Mouse (Mus musculus) kidney, embryonic 14.5 days (tissue): ENCODE results near the gene Ell. TPM values are rescaled to one million over a fixed set of nuclear protein-coding genes. Genes with fewer than 3 reads are reported as not detected.

ENCODE experiments used
- ATAC-seq: fragments of 200-750 bp; cut with Nextera tagmentation; 2 replicates; pipeline ENCODE4 v1.8.0; 2017; ENCODE audit warnings: moderate number of reproducible peaks, mild to moderate bottlenecking, moderate TSS enrichment, moderate library complexity; ENCODE audit not compliant: low FRiP score, low TSS enrichment
- H3K27ac ChIP-seq: fragments of 300-500 bp; sonication (generic); 2 replicates; pipeline ENCODE4 v1.5.1; 2014; ENCODE audit warnings: low read depth, mild to moderate bottlenecking, low read length, moderate library complexity, mixed read lengths
- H3K27me3 ChIP-seq: fragments of 300-500 bp; sonication (generic); 2 replicates; pipeline ENCODE4 v1.6.1; 2014; ENCODE audit warnings: mild to moderate bottlenecking, low read length; ENCODE audit not compliant: control insufficient read depth, insufficient read depth
- H3K36me3 ChIP-seq: fragments of 300-500 bp; sonication (generic); 2 replicates; pipeline ENCODE4 v1.6.1; 2014; ENCODE audit warnings: low read length, mixed read lengths; ENCODE audit not compliant: control insufficient read depth, insufficient read depth
- H3K4me1 ChIP-seq: fragments of 300-500 bp; sonication (generic); 2 replicates; pipeline ENCODE4 v1.6.1; 2014; ENCODE audit warnings: low read length, mixed read lengths; ENCODE audit not compliant: control insufficient read depth, insufficient read depth
- H3K4me2 ChIP-seq: fragments of 300-500 bp; sonication (generic); replicated peaks from 2 replicates; pipeline ENCODE4 v1.6.1; 2014; ENCODE audit warnings: low read depth, mild to moderate bottlenecking, low read length
- H3K4me3 ChIP-seq: fragments of 300-500 bp; sonication (generic); 2 replicates; pipeline ENCODE4 v1.5.1; 2014; ENCODE audit warnings: mild to moderate bottlenecking, low read length
- H3K9ac ChIP-seq: fragments of 300-500 bp; sonication (generic); 2 replicates; pipeline ENCODE4 v1.6.1; 2014; ENCODE audit warnings: low read depth, mild to moderate bottlenecking, low read length, moderate library complexity
- H3K9me3 ChIP-seq: fragments of 300-500 bp; sonication (generic); 2 replicates; pipeline ENCODE4 v1.6.1; 2016; ENCODE audit warnings: low read length; ENCODE audit not compliant: control insufficient read depth
- WGBS: fragments of 180-500 bp; shearing (Covaris S2); extraction: QIAGEN DNeasy Blood & Tissue Kit; methylation state at CpG from one replicate; pipeline ENCODE4 v1.1.7; 2014; 5-methylcytosine and 5-hydroxymethylcytosine counted together
- polyA plus RNA-seq: library from polyadenylated mRNA; unstranded; fragments of >200 nt; fragmentation: Nextera tagmentation; extraction: Ambion mirVana; gene quantifications from 2 replicates; pipeline ENCODE4 v1.2.1, GENCODE M21; 2014

Gene Ell
- polyA plus RNA-seq, 1 experiment from 2014 or later = 22.4 TPM

DNA sequence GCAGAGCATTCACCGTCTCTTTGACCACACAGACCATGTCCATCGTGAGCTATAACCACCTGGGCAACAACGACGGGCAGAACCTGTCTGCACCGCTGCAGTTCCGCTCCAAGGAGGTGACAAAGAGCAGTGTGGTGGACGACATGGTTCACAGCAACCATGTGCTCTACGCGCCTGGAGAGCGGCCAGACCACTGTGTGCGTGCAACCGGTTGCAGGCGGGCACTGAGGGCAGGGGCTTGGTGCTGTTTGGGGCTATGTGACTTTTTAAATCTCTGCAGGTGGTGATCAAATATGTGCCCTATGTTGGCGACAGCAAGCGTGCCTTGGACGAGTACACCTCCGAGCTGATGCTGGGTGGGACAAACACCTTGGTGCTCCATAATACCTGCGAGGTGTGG is 57.0 kb downstream of the Ell start:
- Histone ChIP-seq H3K27me3 (no peaks in the 10 kb centered on the region), H3K4me3 (no peak overlapping the region), H3K27ac (no peak overlapping the region), H3K9me3 (no peaks in the 10 kb centered on the region), H3K36me3 (peaks cover 30% of the 10 kb centered on the region), H3K9ac (no peak overlapping the region), H3K4me2 (no peak overlapping the region), H3K4me1 (peaks cover 67% of the 10 kb centered on the region)
- ATAC-seq = no peak
- WGBS = 90% methylated on average over 18 of the region's 18 CpGs

DNA sequence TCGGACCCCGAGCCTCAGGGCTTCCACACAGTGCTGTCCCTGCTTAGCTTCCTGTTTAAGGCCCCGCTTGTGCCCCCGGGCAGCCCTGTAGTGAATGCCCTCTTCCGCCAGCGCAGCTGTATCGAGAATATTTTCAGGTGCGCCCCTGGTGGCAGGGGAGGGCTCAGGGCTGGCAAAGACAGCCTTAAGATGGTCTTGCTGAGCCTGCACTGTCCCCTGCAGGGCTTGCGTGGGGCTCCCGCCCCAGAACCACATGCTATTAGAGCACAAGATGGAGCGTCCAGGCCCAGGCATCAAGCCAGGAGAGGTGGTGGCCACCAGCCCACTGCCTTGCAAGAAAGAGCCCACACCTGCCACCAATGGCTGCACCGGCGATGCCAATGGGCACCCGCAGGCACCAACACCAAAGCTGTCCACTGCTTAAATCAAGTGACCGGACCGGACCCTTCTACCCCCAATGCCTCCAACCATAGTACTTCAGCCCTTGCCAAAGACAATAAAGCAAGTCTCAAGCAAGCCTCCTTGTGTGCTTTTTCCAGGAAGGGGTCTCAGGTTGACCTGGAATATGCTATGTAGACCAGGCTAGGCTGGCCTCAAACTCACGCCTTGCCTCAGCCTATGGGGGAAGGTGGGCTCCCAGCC is 57.6 kb downstream of the Ell start:
- Histone ChIP-seq H3K4me2 (peak overlapping the region; percentile 82; the same call in 1 of the 2 replicates), H3K4me1 (peaks cover 73% of the 10 kb centered on the region), H3K4me3 (peak overlapping the region; percentile 45; the same call in 1 of the 2 replicates), H3K9ac (peak overlapping the region; percentile 69; the same call in 1 of the 2 replicates), H3K27ac (no peak overlapping the region), H3K27me3 (no peaks in the 10 kb centered on the region), H3K9me3 (no peaks in the 10 kb centered on the region), H3K36me3 (peaks cover 27% of the 10 kb centered on the region)
- ATAC-seq = no peak
- WGBS = 85% methylated on average over 17 of the region's 17 CpGs

DNA sequence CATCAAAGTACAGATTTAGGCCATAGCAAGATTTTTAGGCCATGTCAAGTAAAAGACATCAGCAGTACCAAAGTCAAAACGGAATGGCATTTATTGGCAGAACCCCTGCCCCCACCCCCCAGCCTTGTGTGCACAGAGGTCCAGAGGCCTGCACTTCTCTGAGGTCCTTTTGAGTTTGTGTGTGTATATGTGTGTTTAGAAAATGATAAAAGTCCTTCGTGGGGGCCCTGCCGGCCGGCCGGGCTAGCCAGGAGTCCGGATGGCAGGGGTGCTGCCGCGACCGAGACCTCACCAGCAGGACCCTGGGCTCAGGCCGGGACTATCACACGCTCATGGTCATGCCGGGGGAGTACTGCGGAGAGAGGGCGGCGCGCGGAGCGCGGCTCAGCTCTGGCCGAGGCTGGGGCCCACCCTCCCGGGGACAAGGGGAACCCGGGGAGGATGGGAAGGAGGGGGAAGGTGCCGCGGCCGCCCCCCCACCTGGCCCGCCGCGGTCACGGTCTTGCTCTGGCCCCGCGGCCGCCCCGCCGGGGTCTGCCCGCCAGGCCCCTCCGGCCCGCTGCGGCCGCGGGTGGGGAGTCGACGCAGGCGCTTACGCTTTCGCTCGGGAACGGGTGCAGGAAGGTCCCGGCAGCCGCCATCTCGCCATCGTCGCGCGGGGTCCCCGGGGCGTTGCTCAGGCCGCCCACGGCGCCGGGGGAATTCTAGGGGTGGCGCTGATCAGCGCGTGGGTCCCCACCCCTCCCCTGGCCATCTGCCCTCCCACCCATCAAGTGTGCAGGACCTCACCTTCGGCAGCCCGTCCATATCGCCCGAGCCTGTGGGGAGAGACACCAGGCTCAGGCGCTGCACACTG is 58.4 kb downstream of the Ell start:
- Histone ChIP-seq H3K36me3 (peaks cover 31% of the 10 kb centered on the region), H3K4me1 (peaks cover 73% of the 10 kb centered on the region)
- WGBS = 7% methylated on average over 58 of the region's 68 CpGs

DNA sequence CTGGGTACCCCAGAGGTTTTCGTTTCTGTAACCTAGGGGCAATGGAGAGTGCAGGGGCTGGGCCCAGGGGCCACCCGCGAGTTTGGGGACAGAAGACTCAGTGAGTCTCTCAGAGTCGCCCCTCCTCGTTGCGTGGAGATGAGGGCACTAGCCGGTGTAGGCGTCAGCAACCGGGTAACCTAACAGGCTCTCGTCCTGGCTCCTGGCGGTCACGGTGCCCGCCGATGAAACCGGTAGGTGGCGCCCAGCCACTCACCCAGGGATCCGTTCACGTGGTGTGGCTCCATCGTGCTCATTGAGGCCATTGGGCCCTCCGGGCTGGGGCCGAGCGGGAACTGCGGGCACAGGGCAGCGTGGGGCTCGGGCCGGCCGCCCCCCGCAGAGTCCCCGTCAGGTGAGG is 59.0 kb downstream of the Ell start:
- peak overlapping the region; percentile 82 for H3K4me2 ChIP-seq
- H3K27ac ChIP-seq = peak overlapping the region; percentile 62
- peaks cover 67% of the 10 kb centered on the region for H3K4me1 ChIP-seq
- H3K36me3 ChIP-seq = peaks cover 33% of the 10 kb centered on the region
- WGBS = 1% methylated on average over 29 of the region's 29 CpGs
- H3K27me3 ChIP-seq = no peaks in the 10 kb centered on the region
- peak overlapping the region; percentile 45 for H3K4me3 ChIP-seq
- H3K9me3 ChIP-seq = no peaks in the 10 kb centered on the region; the same call in 1 of the 2 replicates
- ATAC-seq = 0 out of 2 replicates have a peak, but pooled peaks have one; percentile 6
- H3K9ac ChIP-seq = peak overlapping the region; percentile 69

More for the DNA sequence above, 58.4 kb downstream of the Ell start:
- Histone ChIP-seq H3K27ac (peak overlapping the region; percentile 26; the same call in 1 of the 2 replicates), H3K4me3 (peak overlapping the region; percentile 45), H3K4me2 (peak overlapping the region; percentile 82), H3K9ac (peak overlapping the region; percentile 69), H3K9me3 (no peaks in the 10 kb centered on the region; the same call in 1 of the 2 replicates), H3K27me3 (no peaks in the 10 kb centered on the region)
- ATAC-seq = no peak

DNA sequence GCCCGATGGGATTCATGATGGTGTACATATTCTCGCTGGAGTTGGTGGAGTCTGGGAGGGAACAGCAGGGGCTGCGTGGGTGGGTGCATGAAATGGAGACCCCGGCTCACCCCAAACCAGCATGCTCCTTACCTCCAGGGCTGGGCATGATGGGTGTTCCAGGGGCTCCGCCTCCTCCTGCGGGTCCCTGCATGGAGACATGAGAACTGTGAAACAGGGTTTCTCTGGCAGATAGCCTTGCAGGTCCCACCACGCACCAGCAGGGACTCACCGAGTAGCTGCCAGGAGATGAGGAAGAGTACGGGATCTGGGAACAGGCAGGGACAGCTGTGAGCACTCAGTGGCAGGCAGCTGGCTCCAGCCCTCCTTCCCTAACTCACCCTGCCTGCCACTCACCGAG is 59.5 kb downstream of the Ell start:
- Histone ChIP-seq H3K9ac (peak overlapping the region; percentile 69; the same call in 1 of the 2 replicates), H3K9me3 (no peaks in the 10 kb centered on the region; the same call in 1 of the 2 replicates), H3K36me3 (peaks cover 33% of the 10 kb centered on the region), H3K4me2 (peak overlapping the region; percentile 82), H3K4me3 (peak overlapping the region; percentile 45), H3K4me1 (peaks cover 63% of the 10 kb centered on the region), H3K27me3 (no peaks in the 10 kb centered on the region), H3K27ac (peak overlapping the region; percentile 62)
- no peak for ATAC-seq
- 16% methylated on average over 10 of the region's 10 CpGs for WGBS

DNA sequence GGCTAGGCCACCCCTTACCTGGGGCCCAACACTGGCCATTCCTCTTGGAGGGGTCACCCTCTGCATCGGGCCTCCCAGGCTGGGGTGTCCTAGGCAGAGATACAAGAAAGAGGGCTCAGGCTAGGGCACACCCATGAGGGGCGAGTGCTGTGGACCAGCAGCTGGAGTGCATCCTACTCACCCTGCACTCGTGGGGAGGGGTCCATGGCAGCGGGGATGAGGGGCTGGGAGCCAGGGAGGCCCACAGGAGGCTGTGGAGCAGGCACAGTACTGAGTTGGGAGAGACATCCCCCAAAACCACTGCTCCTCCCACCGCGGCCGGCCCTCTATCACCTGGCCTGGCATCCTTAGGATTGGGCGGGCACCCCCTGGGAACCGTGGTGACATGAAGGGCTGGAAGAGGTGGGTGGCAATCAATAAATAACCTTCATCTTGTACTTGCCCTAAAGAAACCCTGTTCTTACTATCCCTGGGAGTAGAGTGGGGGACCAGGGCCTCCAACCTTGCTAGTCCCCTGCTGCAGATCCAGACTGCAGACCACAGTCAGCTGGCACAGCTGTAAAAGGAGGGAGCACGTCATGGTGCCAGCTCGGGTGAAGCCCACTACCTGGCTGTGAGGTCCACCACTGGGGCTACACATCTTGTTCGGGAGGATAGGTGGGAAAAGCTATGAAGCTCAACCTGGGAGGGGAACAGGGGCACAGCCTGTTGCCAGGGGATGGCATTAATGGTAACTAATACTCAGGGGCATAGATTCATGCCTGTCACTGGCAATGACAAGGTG is 60.4 kb downstream of the Ell start:
- peaks cover 65% of the 10 kb centered on the region for H3K4me1 ChIP-seq
- 0 out of 2 replicates have a peak overlapping the region, but pooled peaks have one; percentile 62 for H3K27ac ChIP-seq
- peaks cover 36% of the 10 kb centered on the region for H3K36me3 ChIP-seq
- H3K9ac ChIP-seq = no peak overlapping the region; the same call in 1 of the 2 replicates
- H3K4me3 ChIP-seq = no peak overlapping the region
- WGBS = 84% methylated on average over 12 of the region's 12 CpGs
- no peak for ATAC-seq
- no peak overlapping the region for H3K4me2 ChIP-seq
- no peaks in the 10 kb centered on the region for H3K27me3 ChIP-seq
- no peaks in the 10 kb centered on the region; the same call in 1 of the 2 replicates for H3K9me3 ChIP-seq

DNA sequence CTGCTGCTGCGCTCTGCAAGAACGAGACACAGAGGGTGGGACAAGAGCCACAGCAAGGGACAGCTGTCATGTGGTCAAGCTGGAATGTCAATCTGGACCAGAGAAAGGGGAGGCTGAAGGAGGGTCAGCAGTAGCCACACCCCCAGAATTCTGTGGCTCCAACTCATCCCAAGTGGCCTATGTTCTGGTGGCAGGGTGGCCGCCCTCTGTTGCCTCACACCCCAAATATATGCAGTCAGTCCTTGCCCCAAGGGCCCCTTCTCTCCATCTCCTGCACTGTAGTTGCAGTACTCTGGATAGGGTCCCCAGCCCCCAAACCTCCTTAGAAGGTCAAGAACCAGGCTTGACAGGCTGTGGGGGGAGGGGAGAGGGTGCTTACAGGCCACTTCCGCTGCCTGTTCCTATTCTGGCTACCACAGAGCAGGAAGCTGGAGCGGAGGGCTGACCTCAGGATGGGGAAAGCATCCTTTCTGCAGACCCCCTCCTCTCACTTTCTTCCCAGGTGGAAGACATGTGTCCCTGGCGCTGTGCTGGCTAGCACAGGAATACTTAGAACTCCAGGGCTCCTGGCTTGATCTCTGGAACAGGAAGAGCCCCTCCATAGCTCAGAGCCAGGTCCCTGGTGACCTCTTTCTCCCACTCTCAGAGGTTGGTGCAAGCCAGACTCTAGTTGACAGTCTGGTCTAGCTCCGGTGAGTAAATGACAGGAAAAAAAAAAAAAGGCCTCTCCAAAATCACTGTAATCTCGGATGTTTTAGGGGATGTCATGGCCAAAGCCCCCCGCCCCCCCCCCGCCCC is 61.4 kb downstream of the Ell start:
- Histone ChIP-seq H3K4me2 (peak overlapping the region; percentile 33), H3K27me3 (no peaks in the 10 kb centered on the region), H3K9me3 (no peaks in the 10 kb centered on the region; the same call in 1 of the 2 replicates), H3K4me1 (peaks cover 56% of the 10 kb centered on the region), H3K27ac (peak overlapping the region; percentile 76), H3K9ac (peak overlapping the region; percentile 1; the same call in 1 of the 2 replicates), H3K4me3 (peak overlapping the region; percentile 17; the same call in 1 of the 2 replicates), H3K36me3 (peaks cover 34% of the 10 kb centered on the region)
- ATAC-seq = no peak
- 25% methylated on average over 9 of the region's 10 CpGs for WGBS

DNA sequence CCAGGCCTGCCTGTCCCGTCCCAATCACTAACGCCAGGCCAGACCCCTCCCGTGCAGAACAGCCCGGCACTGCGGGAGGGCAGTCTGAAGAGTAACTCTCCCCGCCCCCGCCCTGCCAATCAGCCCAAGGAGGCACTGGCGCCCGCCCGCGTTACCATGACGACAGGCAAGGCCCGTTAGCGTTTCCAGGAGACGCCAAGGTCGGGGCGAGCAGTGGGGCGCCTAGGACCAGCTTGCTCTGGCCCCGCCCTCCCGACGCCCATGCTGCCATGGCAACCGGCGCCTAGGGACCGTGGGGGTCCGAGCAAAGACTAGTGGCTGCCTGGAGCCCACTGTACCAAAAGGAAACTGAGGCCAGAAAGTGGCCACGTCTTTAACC is 62.0 kb downstream of the Ell start:
- H3K9ac ChIP-seq = no peak overlapping the region
- H3K27me3 ChIP-seq = no peaks in the 10 kb centered on the region
- WGBS = under 1% methylated on average over 26 of the region's 26 CpGs
- H3K9me3 ChIP-seq = no peaks in the 10 kb centered on the region; the same call in 1 of the 2 replicates
- H3K4me3 ChIP-seq = peak overlapping the region; percentile 17
- H3K4me1 ChIP-seq = peaks cover 55% of the 10 kb centered on the region
- H3K27ac ChIP-seq = peak overlapping the region; percentile 76; the same call in 1 of the 2 replicates
- ATAC-seq = peak; percentile 11; the same call in 1 of the 2 replicates
- peak overlapping the region; percentile 33 for H3K4me2 ChIP-seq
- peaks cover 28% of the 10 kb centered on the region for H3K36me3 ChIP-seq
